Mouse (Mus musculus): ENCODE data around the gene Itga5. TPM values are rescaled to one million over a fixed set of nuclear protein-coding genes. Genes with fewer than 3 reads are reported as not detected.

The Itga5 gene
- polyA plus RNA-seq, 1 experiment from 2014 or later: 64.0 TPM

DNA sequence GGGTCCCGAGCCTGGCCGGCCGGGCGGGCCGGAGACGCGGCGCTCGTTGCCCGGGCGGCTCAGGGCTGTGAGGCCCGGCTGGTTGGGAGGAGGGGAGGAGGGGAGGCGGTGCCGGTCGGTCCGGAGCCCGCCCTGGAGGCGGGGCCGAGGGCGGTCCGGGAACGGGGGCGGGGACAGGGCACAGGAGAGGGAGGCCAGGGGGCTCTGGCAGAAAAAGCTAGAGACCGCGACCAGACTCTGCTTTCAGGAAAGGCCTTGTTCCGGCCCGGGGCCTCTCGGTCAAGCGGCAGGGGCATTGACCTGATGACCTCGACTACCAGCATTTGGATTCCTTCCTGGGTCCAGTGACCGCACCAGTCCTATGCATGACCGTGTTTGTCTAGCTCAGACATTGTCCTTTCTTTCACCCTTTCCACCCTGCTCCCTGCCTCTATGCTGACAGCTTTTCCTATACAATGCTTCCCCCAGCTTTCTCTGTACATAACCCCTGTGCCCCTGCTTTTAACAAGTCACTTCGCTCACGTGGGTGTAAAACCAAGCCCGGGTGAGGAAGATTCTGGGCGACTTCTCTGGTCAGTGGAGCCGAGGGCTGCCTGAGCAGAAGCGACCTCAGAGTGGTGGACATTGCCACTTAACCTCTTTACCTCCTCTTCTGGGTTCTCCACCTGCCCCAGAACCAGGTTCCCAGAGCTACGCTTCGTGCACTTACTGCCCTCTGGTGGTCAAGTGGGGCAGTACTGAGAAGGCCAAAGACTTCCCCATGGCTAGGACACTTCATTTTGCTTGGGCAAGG lies 42.9 kb downstream of the Itga5 start:
- H3K4me2 ChIP-seq (ENCODE audit: low read depth, low read length): peak overlapping the region; percentile 95
- H3K9me3 ChIP-seq (replicated peaks; ENCODE audit: control insufficient read depth, low read length): no peaks in the 10 kb centered on the region
- no peaks in the 10 kb centered on the region for H3K36me3 ChIP-seq (ENCODE audit: control insufficient read depth, insufficient read depth)
- peak overlapping the region; percentile 79 for H3K27ac ChIP-seq (ENCODE audit: low read length)
- H3K9ac ChIP-seq (ENCODE audit: low read length): peak overlapping the region; percentile 85
- peaks cover 27% of the 10 kb centered on the region for H3K4me1 ChIP-seq (ENCODE audit: control insufficient read depth, insufficient read depth, low read length)
- H3K27me3 ChIP-seq (ENCODE audit: control insufficient read depth, insufficient read depth, low read length): no peaks in the 10 kb centered on the region
- WGBS: 1% methylated on average over 40 of the region's 40 CpGs
- peak overlapping the region; percentile 74 for H3K4me3 ChIP-seq (ENCODE audit: low read length)
- ATAC-seq (replicated peaks; ENCODE audit: extremely low read depth, insufficient read depth, low FRiP score): peak; percentile 96

DNA sequence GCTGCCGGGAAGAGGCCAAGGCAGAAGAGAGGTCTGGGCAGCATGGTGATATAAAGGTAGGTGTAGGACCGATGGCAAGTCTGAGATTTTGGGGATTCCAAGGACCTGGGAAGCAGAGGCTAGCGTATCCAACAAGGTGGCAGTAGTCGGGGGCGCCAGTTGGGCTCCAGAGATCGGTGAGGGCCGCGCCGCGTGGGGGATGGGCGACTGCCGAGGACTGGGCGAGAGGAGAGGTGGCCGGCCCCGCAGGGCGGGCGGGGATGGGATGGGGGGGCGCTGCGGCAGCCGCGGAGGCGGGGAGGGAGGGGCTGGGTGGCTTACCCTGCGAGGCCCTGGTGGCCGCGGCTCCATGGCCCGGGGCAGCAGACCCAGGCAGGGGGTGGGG lies 43.5 kb downstream of the Itga5 start:
- Histone ChIP-seq H3K27ac (ENCODE audit: low read length) (peak overlapping the region; percentile 65), H3K4me1 (ENCODE audit: control insufficient read depth, insufficient read depth, low read length) (peaks cover 27% of the 10 kb centered on the region), H3K4me3 (ENCODE audit: low read length) (peak overlapping the region; percentile 74), H3K9me3 (replicated peaks; ENCODE audit: control insufficient read depth, low read length) (no peaks in the 10 kb centered on the region), H3K27me3 (ENCODE audit: control insufficient read depth, insufficient read depth, low read length) (no peaks in the 10 kb centered on the region), H3K36me3 (ENCODE audit: control insufficient read depth, insufficient read depth) (no peaks in the 10 kb centered on the region), H3K4me2 (ENCODE audit: low read depth, low read length) (peak overlapping the region; percentile 95), H3K9ac (ENCODE audit: low read length) (peak overlapping the region; percentile 85)
- WGBS: 3% methylated on average over 22 of the region's 26 CpGs
- peak; percentile 46 for ATAC-seq (replicated peaks; ENCODE audit: extremely low read depth, insufficient read depth, low FRiP score)

DNA sequence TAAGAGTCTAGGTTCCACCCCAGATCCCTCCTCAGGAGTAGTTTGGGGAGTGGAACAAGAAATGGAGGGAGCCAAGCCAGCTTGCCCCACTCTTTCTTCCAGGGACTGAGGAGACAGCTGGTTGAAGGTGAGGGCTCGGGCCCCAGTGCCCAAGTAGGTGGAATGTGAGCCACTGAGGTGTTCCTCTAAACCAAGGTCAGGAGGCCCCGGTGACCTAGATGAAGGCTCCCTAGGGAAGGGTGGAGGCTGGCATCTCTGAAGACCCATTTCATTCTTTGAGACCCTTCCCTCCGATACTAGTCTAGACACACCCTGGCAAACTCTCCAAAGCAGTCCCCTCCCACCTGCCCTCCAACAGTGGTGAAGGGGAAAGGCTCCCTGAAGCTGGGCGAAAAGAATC lies 44.2 kb downstream of the Itga5 start:
- Histone ChIP-seq H3K27me3 (ENCODE audit: control insufficient read depth, insufficient read depth, low read length) (no peaks in the 10 kb centered on the region), H3K9ac (ENCODE audit: low read length) (peak overlapping the region; percentile 85), H3K27ac (ENCODE audit: low read length) (no peak overlapping the region), H3K9me3 (replicated peaks; ENCODE audit: control insufficient read depth, low read length) (no peaks in the 10 kb centered on the region), H3K4me3 (ENCODE audit: low read length) (peak overlapping the region; percentile 74), H3K4me2 (ENCODE audit: low read depth, low read length) (peak overlapping the region; percentile 95), H3K4me1 (ENCODE audit: control insufficient read depth, insufficient read depth, low read length) (peaks cover 27% of the 10 kb centered on the region), H3K36me3 (ENCODE audit: control insufficient read depth, insufficient read depth) (no peaks in the 10 kb centered on the region)
- no peak for ATAC-seq (replicated peaks; ENCODE audit: extremely low read depth, insufficient read depth, low FRiP score)
- WGBS: 59% methylated on average over 4 of the region's 4 CpGs

DNA sequence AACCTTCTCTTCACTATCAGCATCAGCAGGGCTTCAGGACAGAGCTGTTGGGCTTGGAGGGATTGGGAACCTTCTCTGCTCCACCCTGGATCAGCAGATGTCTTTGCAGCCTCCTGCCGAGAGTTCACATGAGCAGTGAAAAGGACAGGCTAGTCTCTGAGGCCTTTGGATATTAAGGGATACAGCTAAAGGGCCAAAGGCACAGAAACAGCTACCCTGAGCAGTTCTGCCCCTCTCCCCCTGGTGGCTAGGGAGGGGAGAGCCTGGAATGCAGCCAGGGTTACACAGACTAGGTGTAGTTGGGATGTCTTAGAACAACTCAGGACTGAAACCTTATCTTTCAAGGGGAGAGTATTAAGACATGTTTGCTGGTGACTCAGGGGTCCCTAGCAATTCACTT lies 45.5 kb downstream of the Itga5 start:
- H3K27me3 ChIP-seq (ENCODE audit: control insufficient read depth, insufficient read depth, low read length): no peaks in the 10 kb centered on the region
- H3K36me3 ChIP-seq (ENCODE audit: control insufficient read depth, insufficient read depth): no peaks in the 10 kb centered on the region
- no peak overlapping the region for H3K4me2 ChIP-seq (ENCODE audit: low read depth, low read length)
- H3K9ac ChIP-seq (ENCODE audit: low read length): no peak overlapping the region
- no peak overlapping the region for H3K27ac ChIP-seq (ENCODE audit: low read length)
- peaks cover 30% of the 10 kb centered on the region for H3K4me1 ChIP-seq (ENCODE audit: control insufficient read depth, insufficient read depth, low read length)
- 66% methylated on average over 1 of the region's 1 CpGs for WGBS
- H3K4me3 ChIP-seq (ENCODE audit: low read length): no peak overlapping the region
- no peak for ATAC-seq (replicated peaks; ENCODE audit: extremely low read depth, insufficient read depth, low FRiP score)
- no peaks in the 10 kb centered on the region for H3K9me3 ChIP-seq (replicated peaks; ENCODE audit: control insufficient read depth, low read length)

DNA sequence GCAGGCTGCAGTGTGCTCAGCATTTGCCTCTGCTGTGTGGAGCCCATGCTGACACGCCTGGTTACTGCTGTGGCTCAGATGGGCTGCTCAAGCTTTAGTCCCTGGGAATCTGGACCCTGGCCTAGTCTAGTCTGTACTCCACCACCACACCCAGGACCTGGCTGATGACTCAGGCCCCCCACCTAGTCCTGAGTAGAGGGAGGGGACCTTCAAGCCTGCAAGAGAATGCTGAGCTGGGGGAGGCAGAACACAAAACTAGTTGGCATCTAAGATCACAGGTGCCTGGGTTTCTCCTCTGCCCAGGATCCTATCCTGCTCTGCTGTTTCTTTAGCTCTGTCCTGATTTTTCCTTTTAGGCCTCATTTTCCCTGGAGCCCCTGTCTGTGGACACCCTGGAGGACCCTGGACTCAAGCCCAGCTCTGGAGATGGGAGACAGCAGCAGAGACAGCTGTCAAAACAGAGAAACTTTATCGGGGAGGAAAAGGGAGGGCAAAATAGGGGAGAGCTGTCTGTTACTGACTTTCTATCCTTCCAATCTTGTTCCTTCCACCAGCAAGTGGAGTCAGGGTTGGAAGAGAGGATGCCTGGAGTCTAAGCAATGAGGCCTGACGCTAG lies 48.3 kb downstream of the Itga5 start:
- Histone ChIP-seq H3K4me2 (ENCODE audit: low read depth, low read length) (no peak overlapping the region), H3K4me3 (ENCODE audit: low read length) (no peak overlapping the region), H3K36me3 (ENCODE audit: control insufficient read depth, insufficient read depth) (no peaks in the 10 kb centered on the region), H3K27ac (ENCODE audit: low read length) (peak overlapping the region; percentile 21), H3K27me3 (ENCODE audit: control insufficient read depth, insufficient read depth, low read length) (no peaks in the 10 kb centered on the region), H3K4me1 (ENCODE audit: control insufficient read depth, insufficient read depth, low read length) (peaks cover 39% of the 10 kb centered on the region), H3K9ac (ENCODE audit: low read length) (no peak overlapping the region; the same call in 1 of the 2 replicates), H3K9me3 (replicated peaks; ENCODE audit: control insufficient read depth, low read length) (no peaks in the 10 kb centered on the region)
- no peak for ATAC-seq (replicated peaks; ENCODE audit: extremely low read depth, insufficient read depth, low FRiP score)
- WGBS: 53% methylated on average over 3 of the region's 3 CpGs

DNA sequence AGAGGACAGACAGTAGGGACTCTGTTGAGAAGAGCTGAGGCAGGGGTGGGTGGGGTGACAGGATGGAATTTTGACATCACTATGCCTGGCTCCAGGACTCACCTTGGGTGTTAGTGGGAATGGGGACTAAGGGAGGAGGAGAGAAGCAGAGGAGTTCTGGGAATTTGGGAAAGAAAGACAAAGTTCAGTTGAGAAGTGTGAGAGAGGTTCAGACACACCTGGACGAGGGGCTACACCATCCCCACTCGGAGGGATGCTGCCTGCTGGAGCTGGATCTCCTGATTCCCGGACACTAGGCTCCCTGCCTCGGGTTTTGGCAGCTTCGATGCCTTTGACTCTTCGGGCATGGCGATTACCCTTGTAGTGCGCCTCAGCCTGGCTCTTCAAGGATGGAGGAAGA lies 48.8 kb downstream of the Itga5 start:
- ATAC-seq (replicated peaks; ENCODE audit: extremely low read depth, insufficient read depth, low FRiP score): no peak

DNA sequence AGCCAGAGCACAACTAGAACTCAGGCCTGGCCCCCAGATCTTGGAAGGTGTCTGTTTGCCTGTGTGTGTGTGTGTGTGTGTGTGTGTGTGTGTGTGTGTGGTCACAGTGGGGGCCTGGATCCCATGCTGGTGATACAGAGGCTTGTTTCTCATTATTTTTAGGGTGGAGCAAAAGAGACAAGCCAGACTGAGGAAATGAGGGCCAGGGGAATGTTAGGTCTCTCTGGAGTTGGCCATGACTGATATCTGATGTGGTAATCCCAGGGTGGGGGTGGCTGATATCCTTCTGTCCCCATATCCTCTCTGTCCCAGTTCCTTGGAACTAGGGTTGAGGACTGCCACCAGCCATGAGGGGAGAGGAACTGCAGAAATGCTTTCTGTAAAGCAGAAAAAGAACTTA lies 49.4 kb downstream of the Itga5 start:
- H3K27me3 ChIP-seq (ENCODE audit: control insufficient read depth, insufficient read depth, low read length): no peaks in the 10 kb centered on the region
- H3K36me3 ChIP-seq (ENCODE audit: control insufficient read depth, insufficient read depth): no peaks in the 10 kb centered on the region
- no peaks in the 10 kb centered on the region for H3K9me3 ChIP-seq (replicated peaks; ENCODE audit: control insufficient read depth, low read length)
- H3K9ac ChIP-seq (ENCODE audit: low read length): no peak overlapping the region
- H3K4me2 ChIP-seq (ENCODE audit: low read depth, low read length): no peak overlapping the region
- peaks cover 31% of the 10 kb centered on the region for H3K4me1 ChIP-seq (ENCODE audit: control insufficient read depth, insufficient read depth, low read length)
- H3K27ac ChIP-seq (ENCODE audit: low read length): no peak overlapping the region
- no peak overlapping the region for H3K4me3 ChIP-seq (ENCODE audit: low read length)
- ATAC-seq (replicated peaks; ENCODE audit: extremely low read depth, insufficient read depth, low FRiP score): no peak

More for the DNA sequence above, 48.8 kb downstream of the Itga5 start:
- Histone ChIP-seq H3K4me1 (ENCODE audit: control insufficient read depth, insufficient read depth, low read length) (peaks cover 36% of the 10 kb centered on the region), H3K27ac (ENCODE audit: low read length) (peak overlapping the region; percentile 15; the same call in 1 of the 2 replicates), H3K9ac (ENCODE audit: low read length) (no peak overlapping the region), H3K36me3 (ENCODE audit: control insufficient read depth, insufficient read depth) (no peaks in the 10 kb centered on the region), H3K4me2 (ENCODE audit: low read depth, low read length) (no peak overlapping the region), H3K4me3 (ENCODE audit: low read length) (no peak overlapping the region), H3K27me3 (ENCODE audit: control insufficient read depth, insufficient read depth, low read length) (no peaks in the 10 kb centered on the region), H3K9me3 (replicated peaks; ENCODE audit: control insufficient read depth, low read length) (no peaks in the 10 kb centered on the region)
- WGBS: 88% methylated on average over 8 of the region's 8 CpGs

DNA sequence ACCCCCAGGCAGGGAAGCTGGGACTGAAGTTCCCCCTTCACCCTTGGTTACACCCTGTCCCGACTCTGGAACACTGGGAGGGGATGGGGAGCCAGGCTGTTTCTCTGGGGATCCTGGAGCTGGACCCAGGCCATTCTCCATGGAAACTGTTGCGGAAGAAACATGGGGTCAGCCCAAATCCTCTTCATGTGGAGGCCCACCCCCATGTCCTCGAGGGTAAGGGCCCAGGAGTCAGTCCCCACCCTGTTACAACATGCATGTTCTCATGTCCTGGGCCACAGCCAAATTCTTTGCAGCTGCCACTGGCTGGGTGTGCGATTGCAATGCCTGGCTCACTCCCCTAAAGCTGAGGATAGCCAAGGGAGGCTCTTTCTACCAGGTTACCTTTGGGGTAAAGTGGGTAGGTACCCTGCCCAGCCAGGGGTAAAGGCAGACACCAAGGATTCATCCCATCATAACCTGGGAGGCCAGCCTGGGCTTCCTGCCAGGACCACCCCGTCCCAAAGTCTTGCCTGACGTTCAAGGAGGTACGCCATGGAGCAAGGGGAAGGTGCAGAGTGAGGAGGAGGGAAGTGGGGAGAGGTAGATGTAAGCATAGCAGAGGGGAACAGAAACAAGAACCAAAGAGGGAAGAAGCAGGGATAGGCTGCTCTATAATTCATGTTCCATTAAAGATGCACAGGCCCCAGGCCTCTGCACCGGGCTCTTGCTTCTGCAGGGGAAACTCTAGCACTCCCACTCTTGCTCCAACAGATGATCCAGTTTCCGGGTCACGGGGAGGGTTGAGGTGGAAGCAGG lies 50.4 kb downstream of the Itga5 start:
- H3K4me1 ChIP-seq (ENCODE audit: control insufficient read depth, insufficient read depth, low read length): peaks cover 24% of the 10 kb centered on the region
- no peaks in the 10 kb centered on the region for H3K27me3 ChIP-seq (ENCODE audit: control insufficient read depth, insufficient read depth, low read length)
- H3K4me2 ChIP-seq (ENCODE audit: low read depth, low read length): no peak overlapping the region
- H3K9ac ChIP-seq (ENCODE audit: low read length): no peak overlapping the region
- no peak overlapping the region for H3K27ac ChIP-seq (ENCODE audit: low read length)
- WGBS: 65% methylated on average over 10 of the region's 10 CpGs
- no peaks in the 10 kb centered on the region for H3K36me3 ChIP-seq (ENCODE audit: control insufficient read depth, insufficient read depth)
- H3K4me3 ChIP-seq (ENCODE audit: low read length): no peak overlapping the region
- no peaks in the 10 kb centered on the region for H3K9me3 ChIP-seq (replicated peaks; ENCODE audit: control insufficient read depth, low read length)
- no peak for ATAC-seq (replicated peaks; ENCODE audit: extremely low read depth, insufficient read depth, low FRiP score)
